Mouse (Mus musculus) kidney, adult 2 months (tissue): Measurements from ENCODE around the gene Tctex1d4.

Experiments used
- CTCF ChIP-seq: fragments of 200-500 bp; conservative IDR thresholded peaks from 2 replicates; pipeline ENCODE4 v1.5.1; 2011; ENCODE audit warnings: low read depth, mild to moderate bottlenecking, control low read depth, low read length, moderate library complexity, mixed read lengths; ENCODE audit not compliant: insufficient read depth, insufficient read length
- POLR2A ChIP-seq: fragments of 200-500 bp; IDR thresholded peaks from one replicate; pipeline ENCODE4 v1.6.1; 2011; ENCODE audit warnings: low read depth, low read length, control low read depth

DNA sequence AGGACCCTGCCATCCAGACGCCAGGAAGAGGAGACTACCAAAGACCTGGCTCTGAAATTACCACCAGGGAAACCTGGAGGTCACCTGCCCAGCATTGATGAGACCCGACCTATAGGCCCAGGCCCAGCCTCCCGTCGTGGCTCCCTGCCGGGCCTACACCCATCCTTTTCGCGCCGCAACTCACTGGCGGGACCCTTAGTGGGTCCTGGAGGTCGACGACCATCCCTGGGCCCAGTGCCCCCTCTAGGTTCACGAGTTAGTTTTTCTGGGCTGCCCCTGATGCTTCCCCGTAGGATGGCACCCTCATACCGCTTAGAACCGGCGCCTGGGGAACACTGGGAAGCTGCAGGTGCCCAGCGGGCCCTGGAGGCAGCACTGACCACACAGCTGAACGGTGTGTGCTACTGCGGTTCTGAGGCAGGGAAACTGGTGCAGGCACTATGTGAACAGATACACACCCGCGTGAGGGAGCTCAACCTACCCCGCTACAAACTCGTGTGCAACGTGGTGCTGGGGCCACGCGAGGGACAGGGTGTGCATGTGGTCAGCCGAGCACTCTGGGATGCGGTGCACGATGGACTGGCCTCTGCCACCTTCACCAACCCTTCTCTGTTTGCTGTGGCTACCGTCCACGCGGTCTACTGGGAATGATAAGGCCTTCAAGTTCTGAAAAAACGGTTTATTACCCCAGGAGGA is 1.5 kb downstream of the Tctex1d4 start:
- TF ChIP-seq CTCF (no peak), POLR2A (no peak)
